Comparison of ENCODE assay signal across 16 mouse cellular contexts in genomic region chr13:99527936-99528335, GRCm38 (mm10).
"Had no signal": no experiment of that assay in that cellular context is flagged by ENCODE, and none has a peak within 500 bp of the region (broad histone marks: within the 10 kb centered on the region; RNA-seq: fewer than 3 reads in every experiment).

No protein-coding gene starts in this region.

- H3K27ac ChIP-seq: liver, embryonic 15.5 days; lung, embryonic 15.5 days; macrophage; midbrain, embryonic 12.5 days; neural tube, embryonic 12.5 days had no signal

- H3K9me3 ChIP-seq: liver, embryonic 15.5 days; lung, embryonic 15.5 days; megakaryocyte, embryonic 14.5 days; midbrain, embryonic 12.5 days; neural tube, embryonic 12.5 days had no signal

- DNase-seq: liver, postnatal 0 days; lung, adult 2 months; lung, postnatal 14 days; lung, postnatal 36 days; midbrain, embryonic 14.5 days; right cerebral cortex, postnatal 14 days; thymus, adult 2 months; thymus, postnatal 25 days; thymus, postnatal 4 days had no signal

- H3K9ac ChIP-seq: liver, embryonic 15.5 days; liver, postnatal 0 days; lung, embryonic 15.5 days; midbrain, embryonic 12.5 days; neural tube, embryonic 12.5 days had no signal

- H3K27me3 ChIP-seq: liver, embryonic 15.5 days; lung, embryonic 15.5 days; midbrain, embryonic 12.5 days; neural tube, embryonic 12.5 days had no signal

- H3K4me2 ChIP-seq: liver, embryonic 15.5 days; lung, embryonic 15.5 days; midbrain, embryonic 12.5 days; neural tube, embryonic 12.5 days had no signal

- H3K4me3 ChIP-seq: liver, embryonic 15.5 days; lung, embryonic 15.5 days; megakaryocyte, embryonic 14.5 days; midbrain, embryonic 12.5 days; neural tube, embryonic 12.5 days had no signal

- H3K36me3 ChIP-seq: liver, embryonic 15.5 days; lung, embryonic 15.5 days; midbrain, embryonic 12.5 days; neural tube, embryonic 12.5 days had no signal

- H3K4me1 ChIP-seq: liver, embryonic 15.5 days; lung, embryonic 15.5 days; megakaryocyte, embryonic 14.5 days; midbrain, embryonic 12.5 days; neural tube, embryonic 12.5 days had no signal

- ATAC-seq: liver, postnatal 0 days; lung, postnatal 0 days had no signal
